Mouse (Mus musculus) urinary bladder, adult 2 months (tissue): ENCODE measurements at regions not wholly inside any gene's neighbourhood (a gene's known extent, or its start where the extent isn't known, plus 50 kb on each side); places are given as distances from the start of the nearest gene placed in this dataset.

Source experiments
- DNase-seq: peaks from one replicate; pipeline ENCODE4 v3.0.0; 2022; ENCODE audit warnings: low spot score

DNA sequence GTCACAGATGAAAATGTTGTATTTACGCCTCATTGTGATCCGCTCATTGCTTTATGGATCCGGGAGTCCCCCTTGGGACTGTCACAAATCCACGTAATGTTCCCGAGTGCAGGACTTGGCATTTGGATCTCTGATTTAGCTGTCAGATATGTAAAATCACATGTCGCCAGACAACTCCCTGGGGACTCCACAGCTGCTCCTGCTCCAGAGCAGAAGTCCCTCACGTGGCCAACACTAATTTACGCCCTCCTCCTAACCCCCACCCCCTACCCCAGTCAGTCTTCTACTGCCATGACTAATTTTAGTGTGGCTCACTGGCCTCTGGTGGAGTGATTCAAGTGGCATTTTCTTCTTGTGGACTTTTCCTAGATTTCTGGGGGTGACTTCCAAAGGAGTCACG, 348.9 kb downstream of the Cd83 start:
- no peak for DNase-seq

DNA sequence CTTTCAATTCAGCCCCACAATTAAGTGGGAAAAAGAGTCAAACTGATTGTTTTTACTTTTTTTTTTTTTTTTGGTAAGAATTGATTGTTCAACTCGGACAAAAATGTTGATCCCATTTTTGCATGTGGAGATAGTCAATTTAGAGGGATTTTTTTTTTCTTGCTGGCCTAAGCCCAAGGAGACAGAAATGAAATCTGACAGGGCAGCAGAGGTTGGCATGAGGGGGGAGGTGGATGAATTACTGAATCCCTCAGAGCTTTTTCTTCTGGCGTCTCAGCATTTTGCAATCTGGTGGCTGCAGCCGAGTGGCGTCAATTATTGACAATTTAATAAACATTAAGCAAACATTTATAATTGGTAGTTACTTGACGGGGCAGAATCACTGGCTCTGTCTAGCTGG, 356.6 kb downstream of the Cd83 start:
- DNase-seq: no peak

DNA sequence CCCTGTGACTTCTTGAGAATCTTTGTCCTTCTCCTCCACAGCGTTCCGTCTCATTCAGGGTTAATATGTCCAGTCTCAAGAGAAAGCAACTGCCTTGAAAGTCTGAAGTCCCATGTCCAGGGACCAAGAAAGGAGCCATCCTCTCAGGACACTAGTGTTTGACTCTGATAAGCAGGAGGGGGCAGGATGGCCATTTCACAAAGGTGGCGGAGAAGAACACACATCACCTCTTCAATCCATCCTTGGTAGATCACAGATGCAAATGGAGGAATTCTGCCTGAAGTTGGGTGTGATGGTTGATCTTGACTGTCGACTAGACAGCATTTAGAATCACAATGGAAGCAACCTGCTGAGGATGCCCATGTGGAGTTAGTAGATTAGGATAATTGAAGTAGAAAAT, 360.9 kb downstream of the Cd83 start:
- no peak for DNase-seq

DNA sequence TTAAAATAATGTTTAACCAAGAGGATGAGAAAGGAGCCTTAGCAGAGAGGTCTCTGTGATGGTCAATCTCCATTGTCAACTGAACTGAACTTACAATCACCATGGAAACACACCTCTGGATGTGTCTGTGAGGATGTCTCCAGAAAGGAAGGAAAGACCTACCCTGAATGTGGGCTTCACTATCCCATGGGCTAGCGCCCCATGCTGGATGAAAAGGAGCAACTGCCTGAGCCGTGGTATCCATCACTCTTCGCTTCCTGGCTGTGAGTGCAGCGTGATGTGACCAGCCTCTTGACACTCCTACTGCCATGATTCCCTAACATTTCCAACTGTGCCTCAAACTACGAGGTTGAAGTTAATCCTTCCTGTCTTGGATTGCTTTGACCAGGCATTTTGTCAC, 363.3 kb downstream of the Cd83 start:
- DNase-seq: no peak

DNA sequence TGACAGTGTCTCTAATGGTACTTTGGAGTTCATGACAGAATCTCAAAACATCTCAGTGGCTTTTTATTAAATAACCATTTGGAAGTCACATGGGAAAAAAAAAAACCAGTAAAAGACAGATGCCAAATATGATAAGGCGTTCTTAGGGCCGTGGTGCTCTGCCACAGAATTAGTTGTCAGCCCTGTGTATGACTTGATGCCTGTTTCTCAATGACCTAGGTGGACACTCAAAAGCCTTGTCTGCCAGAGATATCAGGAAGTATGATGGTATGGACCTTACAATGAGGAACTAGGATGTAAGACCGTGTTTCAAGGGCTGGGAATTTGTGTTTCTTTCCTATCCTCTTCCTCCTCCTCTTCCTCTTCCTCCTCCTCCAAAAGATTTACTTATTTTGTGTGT, 364.9 kb downstream of the Cd83 start:
- no peak for DNase-seq

DNA sequence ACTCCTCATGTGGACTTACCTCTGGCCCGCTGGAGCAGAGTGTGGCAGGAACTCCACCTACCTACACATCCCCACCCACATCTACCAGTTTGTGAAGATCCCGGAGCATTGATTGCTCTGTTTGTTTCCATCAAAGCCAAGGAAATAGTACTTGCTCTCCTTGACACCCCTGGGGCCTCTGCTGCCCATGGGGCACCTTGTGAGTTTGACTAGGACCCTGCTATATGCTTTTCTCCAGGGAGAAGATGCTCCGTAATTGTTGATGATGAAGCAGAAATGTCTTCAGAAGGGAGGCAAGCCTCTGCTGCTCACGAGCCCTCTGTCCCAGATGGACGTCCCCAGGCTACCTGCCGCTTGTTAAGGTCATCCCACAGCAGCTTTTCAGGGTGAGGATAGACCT, 367.0 kb downstream of the Cd83 start:
- no peak for DNase-seq

DNA sequence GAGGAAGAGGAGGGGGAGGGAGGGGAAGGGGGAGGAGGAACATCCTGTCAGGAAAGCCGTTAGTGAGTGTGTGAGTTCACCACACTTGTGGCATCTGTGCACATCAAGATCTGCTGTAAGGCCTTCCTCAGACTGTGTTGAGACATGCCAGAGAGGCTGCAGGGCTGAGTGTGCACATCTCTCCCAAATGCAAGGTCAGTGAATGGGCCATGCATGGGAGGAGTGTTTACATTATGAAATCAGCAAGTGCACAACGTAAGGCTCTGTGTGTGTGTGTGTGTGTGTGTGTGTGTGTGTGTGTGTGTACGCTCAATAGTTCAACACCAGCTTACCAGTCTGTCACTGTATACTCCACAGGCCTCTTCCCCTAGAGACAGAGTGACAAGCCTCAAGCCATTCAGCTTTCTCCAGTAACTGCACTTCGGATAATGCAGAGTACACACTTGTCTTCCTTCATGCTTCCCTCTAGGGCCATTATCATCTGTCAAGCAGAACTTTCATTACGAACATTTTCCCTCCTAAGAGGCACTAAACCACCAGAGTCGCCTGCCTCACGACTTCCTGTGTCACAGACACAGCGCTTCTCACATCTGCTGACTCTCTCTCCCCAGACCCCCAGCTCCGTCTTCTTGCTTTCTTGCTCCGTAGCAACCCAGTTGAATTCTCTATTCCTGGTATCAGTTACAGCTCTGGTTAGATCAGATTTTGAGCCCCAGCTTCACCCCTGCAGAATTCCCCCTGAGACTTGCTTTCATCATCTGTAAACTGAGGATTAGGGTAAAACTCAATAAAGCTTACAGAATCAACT, 368.4 kb downstream of the Cd83 start:
- DNase-seq: no peak

DNA sequence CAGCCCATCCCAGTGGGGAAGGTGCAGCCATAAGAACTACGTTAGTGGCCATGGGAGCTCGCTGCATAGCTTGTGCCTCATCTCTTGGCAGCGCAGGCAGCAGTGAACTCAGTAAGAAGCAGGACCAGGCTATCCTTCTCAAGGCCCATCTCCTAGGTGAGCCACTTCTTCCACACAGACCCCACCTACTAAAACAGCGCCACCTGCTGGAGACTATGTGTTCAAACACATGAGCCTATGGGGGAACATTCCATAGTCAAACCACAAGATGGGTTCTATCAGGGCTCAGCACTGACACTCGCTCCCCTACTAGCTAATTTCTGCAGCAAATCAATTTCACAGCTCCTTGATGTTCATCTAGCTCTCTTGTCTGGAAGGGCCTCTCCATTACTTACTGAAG, 369.2 kb downstream of the Cd83 start:
- no peak for DNase-seq

DNA sequence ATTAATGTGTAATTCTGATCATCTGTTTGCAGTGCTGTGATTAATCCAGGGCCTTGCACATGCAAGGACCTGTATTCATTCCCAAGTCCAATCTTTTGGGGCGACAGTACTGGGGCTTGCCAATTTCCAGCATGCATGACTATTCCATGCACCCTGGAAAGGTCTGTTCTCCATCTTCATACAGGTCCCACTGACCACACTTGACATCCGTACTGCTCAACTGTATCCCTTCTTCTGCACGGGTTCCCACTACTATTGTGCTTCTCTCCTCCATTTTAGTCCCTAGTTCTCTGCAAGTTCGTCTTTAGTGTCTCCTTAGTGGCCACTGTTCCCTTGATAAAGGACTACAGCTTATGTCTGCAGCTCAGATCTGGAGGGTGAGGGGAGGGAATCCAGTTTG, 371.4 kb downstream of the Cd83 start:
- no peak for DNase-seq

DNA sequence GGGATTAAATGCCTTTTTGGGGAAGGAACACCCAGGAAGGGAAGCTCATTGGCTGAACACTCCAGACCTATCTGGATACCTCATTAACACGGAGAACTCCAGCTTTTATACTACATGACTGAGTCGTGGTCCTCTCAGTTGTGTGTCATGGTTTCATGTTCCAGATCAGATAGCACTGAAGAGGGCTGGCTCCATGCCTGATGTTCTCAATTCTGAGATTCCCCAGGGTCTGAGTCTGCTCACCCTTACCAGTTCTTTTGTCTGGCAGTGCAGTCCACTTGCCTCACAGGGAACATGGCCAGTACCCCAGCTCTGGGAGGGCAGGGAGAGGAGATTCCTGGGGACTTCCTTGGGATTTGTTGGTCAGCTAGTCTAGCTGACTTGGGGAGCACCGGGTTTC, 372.0 kb downstream of the Cd83 start:
- DNase-seq: no peak

DNA sequence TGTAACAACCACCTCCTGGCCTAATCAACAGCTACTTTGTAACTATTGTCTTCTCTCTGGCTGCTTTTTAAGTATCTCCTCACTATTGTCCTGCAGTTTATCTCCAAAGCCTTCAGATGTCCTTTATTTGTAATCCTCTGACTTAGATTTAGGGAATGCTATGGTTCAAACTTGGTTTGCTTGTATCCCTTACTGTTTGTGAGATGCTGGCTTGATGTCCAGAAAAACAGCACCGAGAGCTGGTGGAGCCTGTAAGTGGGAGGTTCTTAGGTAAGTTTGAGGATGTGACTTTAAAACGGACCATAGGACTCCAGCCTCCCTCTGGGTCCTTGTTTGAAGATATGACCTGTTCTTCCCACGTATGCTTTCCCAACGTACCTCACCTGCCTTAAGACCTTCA, 372.7 kb downstream of the Cd83 start:
- no peak for DNase-seq

DNA sequence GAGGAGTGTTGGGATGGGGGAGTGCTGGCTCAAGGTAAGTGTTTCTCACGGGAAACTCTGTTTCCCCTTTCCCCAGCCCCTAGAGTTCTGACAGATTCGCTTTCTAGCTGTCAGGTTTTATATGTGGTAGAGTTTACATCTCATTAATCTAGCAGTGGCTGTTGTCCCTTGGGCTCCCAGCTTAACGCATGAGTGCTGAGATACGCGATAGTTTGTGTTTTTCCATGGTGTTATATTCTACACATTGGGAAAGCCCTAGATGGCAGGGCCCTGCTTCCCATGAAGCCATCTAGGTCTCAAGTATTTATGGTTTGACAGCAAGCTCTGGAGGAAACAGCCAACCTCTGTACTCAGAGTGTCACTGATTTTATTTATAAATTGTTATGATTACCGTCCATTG, 373.8 kb downstream of the Cd83 start:
- no peak for DNase-seq

DNA sequence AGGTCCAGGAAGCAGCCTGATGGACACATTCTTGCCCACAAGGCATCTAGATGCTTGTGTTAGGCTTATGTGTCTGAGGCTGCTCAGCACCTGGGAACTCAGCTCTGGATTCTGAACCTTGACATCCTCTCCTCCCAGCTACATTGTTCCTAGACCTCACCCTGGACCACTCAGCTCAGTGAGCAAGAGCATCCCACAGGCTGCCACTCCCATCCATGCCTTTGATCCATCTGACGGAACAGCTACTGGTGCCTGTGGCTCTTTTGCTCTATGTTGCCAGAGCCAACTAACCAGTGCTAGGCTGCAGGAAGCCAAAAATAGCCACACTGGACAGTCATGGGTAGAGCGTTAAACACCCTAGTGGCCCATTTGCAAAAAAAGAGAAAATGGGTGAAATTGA, 374.8 kb downstream of the Cd83 start:
- DNase-seq: no peak

DNA sequence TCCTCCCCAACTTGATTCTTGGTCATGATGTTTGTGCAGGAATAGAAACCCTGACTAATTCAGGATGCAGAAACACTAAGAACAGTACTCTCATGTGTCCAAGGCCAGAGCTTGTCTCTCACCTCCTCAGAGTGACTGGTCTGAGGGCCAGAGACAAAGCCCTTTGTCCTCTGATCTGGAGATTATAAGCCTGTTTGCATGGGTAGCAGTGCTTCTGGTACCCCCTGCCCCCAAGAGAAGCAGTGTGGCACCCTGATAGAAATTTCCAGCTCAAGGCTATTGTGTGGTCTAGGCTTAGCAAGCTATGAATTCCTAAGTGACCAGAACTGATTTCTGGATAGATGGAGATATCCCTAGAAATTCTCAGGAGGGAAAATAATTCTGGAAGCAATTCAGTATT, 380.2 kb downstream of the Cd83 start:
- DNase-seq: no peak

DNA sequence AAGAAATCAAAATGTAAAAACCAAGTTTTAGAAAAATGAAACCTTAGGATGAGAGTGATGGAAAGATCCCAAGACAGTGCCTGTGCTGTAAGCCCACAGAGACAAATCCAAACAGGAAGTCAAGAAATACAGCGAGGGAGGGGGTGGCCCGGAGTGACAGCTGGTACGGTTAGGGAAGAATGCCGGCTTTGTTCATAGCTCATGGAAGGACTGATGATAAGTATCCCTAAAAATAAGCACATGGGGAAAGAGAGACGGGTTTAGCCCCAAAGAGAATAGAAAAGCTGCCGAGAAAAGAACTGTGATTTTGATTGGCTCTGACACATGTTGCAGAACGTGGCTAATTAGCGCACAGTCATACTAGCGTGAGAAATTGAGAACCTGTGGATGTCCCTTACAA, 382.6 kb downstream of the Cd83 start:
- DNase-seq: no peak

DNA sequence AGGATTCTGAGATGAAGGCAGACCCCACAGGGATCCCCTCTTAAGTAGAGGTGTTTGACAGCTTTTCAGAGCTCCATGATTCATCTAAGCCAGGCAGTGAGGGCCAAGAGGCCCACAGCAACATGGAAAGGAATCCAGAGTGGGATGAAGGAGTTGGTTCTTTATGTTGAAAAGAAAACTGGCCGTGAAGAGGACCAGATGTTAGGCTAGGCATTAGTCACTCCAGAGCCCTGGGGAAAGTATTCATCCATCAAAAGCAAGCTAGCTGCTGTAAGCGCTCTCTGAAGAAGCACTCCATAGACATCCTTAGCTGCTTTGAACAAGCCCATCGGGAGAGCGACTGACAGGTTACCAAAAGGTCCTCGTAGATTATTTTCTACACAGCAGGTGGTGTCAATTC, 383.6 kb downstream of the Cd83 start:
- DNase-seq: no peak

DNA sequence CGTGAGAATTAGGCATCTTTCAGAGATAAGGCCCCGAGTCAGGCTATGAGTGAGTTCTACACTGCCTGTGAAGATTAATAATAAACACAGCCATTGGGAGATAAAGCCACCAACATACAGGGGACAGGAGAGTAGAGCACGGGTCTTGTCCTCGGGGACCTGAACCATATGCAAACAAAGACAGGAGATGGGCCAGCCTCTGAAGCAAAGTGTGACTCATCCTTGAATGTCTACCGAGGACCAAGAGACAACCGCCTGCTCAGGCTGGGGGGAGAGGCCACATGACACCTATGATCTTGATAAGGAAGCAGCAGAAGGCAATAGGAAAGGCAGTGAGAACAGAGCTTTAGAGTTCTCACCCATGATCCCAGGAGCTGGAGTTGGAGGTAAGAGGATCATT, 387.1 kb downstream of the Cd83 start:
- DNase-seq: no peak

DNA sequence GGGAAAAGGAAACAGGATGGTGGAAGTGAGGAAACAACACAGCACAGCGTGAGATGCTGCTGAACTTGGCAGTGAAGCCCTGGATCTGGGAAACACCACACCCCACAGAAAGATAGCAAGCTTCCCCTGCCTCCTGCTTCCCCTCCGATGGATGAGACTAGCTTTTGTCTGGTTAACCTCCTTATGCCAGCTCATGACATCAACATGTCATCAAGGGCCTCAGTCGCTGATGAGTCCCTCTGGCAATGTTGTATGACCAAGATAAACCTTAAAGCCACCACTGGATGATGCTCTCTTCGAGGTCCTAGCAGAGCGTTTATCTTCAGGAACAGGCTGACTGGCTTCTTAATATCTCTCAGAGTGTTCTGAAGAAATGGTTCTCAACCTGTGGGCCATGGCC, 388.1 kb downstream of the Cd83 start:
- DNase-seq: no peak

DNA sequence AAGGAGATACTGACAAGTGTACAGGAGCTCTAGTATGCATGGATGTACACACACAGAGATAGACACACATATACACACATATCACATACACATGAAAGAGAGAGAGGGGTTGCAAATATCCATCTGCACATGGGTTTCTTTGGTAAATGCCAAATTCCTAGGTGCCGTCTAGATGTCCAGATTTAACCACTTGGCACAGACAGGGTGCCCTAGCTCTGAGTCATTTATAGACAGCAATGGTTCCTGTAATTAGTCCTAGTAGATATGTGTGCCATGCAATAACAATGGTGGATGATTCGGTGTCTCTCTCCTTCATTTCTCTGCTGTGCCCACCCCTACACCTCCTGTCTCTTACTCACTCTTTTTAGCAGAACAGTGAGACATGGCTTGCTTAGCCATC, 389.7 kb downstream of the Cd83 start:
- DNase-seq: no peak

DNA sequence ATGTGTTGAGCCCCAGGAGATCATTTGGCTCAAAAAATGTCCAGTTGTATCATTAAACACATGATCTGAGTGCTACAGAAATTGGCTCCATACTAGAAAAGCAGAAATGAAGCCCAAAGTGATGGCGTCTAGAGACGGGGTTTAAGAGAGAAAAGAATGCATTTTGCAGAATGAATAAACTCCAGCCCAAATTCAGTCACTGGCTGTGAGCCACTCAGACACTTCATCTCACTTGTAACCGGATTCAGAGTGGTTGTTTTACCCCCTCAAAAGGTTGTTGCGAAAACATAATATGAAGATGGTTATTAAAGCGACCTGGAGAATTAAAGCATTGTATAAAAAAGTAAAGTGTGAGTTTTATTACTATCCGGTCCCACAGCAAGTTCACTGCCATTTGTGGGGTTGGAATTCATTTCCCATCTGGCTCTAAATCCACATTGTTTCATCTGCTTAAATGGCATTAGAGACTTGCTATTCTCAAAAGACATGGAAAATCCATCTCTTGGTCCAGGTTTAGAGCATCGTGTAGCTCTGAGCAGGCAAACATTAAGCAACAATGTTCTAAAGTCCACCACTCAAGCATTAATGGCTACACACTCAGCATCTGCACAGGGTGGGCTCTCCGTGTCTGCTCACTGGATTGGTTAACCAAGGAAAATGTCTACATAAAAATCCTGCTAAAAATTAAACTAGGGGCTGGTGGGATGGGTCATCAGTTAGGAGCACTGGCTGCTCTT, 390.9 kb downstream of the Cd83 start:
- DNase-seq: no peak

DNA sequence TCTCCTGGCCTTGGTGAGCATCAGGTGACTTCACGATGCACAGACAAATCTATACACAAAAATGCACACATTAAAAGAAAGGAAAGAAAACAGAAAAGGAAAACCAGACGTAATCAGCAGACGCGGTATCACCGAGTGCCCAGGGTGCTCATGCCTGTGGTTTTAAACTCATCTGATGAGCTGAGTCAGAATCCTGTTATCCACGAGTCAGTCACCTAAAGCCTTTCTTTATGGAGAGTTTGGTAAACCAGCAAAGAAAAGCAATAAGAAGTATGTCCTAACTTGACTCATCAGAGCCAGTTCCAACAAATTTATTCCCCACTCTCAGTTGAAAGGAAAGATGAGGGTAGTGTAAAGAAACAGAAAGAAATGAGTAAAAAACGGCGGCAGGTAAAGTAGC, 391.5 kb downstream of the Cd83 start:
- DNase-seq: no peak

DNA sequence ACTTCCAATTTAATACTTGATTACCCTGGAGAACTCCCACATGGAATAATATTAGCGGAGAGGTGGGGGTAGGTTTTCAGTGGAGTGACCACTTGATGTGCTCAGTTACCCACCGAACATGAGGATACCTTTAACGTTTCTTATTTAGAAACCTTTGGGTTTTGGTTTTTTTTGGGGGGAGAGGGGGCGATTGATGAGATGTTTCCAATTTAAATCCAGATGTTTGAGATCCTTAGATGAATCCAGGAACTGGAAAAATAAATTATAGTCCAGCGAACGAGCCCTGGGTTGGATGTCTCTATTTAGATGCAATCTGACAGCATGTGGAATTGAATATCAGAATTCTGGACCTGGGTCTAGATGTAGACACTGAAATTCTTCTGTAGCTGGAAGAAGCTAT, 393.4 kb downstream of the Cd83 start:
- no peak for DNase-seq

DNA sequence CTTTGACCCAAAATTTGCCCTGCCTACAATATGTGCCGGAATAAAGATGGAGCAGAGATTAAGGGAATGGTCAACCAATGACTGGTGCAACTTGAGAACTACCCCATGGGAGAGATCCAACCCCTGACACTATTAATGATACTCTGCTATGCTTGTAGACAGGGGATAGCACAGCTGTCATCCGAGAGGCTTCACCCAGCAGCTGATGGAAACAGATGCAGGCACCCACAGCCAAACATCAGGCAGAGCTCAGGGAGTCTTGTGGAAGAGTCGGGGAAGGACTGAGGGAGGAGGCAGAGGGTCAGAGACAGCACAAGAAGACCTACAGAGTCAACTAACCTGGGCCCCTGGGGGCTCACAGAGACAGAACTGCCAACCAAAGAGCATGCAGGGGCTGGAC, 395.8 kb downstream of the Cd83 start:
- no peak for DNase-seq
